Mouse (Mus musculus) liver, embryonic 16.5 days (tissue): ENCODE measurements at regions not wholly inside any gene's neighbourhood (a gene's known extent, or its start where the extent isn't known, plus 50 kb on each side); places are given as distances from the start of the nearest gene placed in this dataset.
"Not testable (repeated sequence)": the region's sequence is repeated elsewhere in the genome, so short reads cannot be mapped to it uniquely, and the experiment has no call there.

Experiments used
- ATAC-seq: fragments of 200-750 bp; cut with Nextera tagmentation; 2 replicates; pipeline ENCODE4 v1.8.0; 2017; ENCODE audit warnings: low read depth, mild to moderate bottlenecking, moderate number of reproducible peaks, moderate library complexity
- H3K27ac ChIP-seq: fragments of 300-500 bp; sonication (generic); 2 replicates; pipeline ENCODE4 v1.5.1; 2014; ENCODE audit warnings: mild to moderate bottlenecking, low read length
- H3K27me3 ChIP-seq: fragments of 300-500 bp; sonication (generic); 2 replicates; pipeline ENCODE4 v1.6.1; 2014; ENCODE audit warnings: low read depth, low read length, mixed read lengths; ENCODE audit not compliant: control insufficient read depth, insufficient read depth
- H3K36me3 ChIP-seq: fragments of 300-500 bp; sonication (generic); 2 replicates; pipeline ENCODE4 v1.6.1; 2014; ENCODE audit warnings: mild to moderate bottlenecking; ENCODE audit not compliant: control insufficient read depth, insufficient read depth
- H3K4me1 ChIP-seq: fragments of 300-500 bp; sonication (generic); 2 replicates; pipeline ENCODE4 v1.6.1; 2014; ENCODE audit warnings: low read depth, low read length, mixed read lengths; ENCODE audit not compliant: control insufficient read depth
- H3K4me2 ChIP-seq: fragments of 300-500 bp; sonication (generic); 2 replicates; pipeline ENCODE4 v1.6.1; 2014; ENCODE audit warnings: low read depth, low read length, mixed read lengths
- H3K4me3 ChIP-seq: fragments of 300-500 bp; sonication (generic); 2 replicates; pipeline ENCODE4 v1.5.1; 2014; ENCODE audit warnings: low read depth, mild to moderate bottlenecking, low read length
- H3K9ac ChIP-seq: fragments of 300-500 bp; sonication (generic); 2 replicates; pipeline ENCODE4 v1.6.1; 2014; ENCODE audit warnings: low read depth, low read length
- H3K9me3 ChIP-seq: fragments of 300-500 bp; sonication (generic); replicated peaks from 2 replicates; pipeline ENCODE4 v1.6.1; 2016; ENCODE audit warnings: low read length; ENCODE audit not compliant: control insufficient read depth
- WGBS: fragments of 180-500 bp; shearing (Covaris S2); extraction: QIAGEN DNeasy Blood & Tissue Kit; methylation state at CpG from one replicate; pipeline ENCODE4 v1.1.7; 2014; ENCODE audit not compliant: insufficient replicate concordance; 5-methylcytosine and 5-hydroxymethylcytosine counted together

DNA sequence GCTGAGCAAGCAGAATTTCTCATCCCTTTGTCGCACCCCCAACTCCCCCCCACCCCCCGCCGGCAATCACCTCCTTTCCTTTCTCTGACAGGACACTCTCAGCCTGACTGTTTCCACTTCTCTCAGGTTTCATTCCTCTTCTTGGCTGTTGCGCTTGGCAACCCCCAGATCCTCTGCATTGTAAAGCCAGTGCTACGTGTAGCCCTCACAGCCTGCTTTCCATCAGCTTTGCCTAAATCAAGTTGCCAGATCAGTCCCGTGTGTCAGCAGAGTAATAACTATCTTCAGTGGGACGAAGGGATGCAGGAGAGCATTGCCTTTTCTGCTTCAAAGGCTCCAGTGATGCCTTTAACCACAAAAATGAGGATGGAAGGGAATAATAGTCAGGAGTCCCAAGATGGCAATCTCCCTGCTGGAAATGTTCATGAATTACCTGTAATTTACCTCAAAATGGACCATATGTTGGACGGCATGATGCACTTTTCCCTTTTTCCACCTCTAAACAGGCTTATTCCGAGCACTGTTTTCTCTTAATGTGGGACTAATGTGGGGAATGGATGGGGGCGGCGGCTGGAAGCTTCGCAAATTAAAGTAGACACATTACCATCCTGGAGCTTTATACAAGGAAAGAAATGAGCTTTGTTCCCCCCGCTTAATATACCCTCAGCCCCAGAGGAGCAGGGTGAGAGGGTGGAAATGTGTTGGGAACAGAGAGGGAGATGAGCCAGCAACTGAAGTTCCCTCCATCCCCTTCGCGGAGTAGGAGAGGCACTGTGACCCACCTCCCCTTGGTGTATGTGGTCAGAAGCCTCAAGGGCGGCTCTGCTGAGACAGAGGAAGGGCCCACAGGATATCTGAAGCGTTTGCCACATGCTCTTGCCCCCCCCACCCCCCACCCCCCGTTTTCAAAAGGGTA is 168.3 kb upstream of the Npvf start:
- H3K9ac ChIP-seq, result no peak overlapping the region
- H3K27ac ChIP-seq, result no peak overlapping the region
- H3K36me3 ChIP-seq, result no peaks in the 10 kb centered on the region
- no peak overlapping the region for H3K4me3 ChIP-seq
- H3K4me2 ChIP-seq, result no peak overlapping the region
- 41% methylated on average over 18 of the region's 18 CpGs for WGBS
- no peaks in the 10 kb centered on the region for H3K4me1 ChIP-seq
- ATAC-seq, result no peak
- no peaks in the 10 kb centered on the region for H3K9me3 ChIP-seq
- peaks cover 7% of the 10 kb centered on the region for H3K27me3 ChIP-seq

DNA sequence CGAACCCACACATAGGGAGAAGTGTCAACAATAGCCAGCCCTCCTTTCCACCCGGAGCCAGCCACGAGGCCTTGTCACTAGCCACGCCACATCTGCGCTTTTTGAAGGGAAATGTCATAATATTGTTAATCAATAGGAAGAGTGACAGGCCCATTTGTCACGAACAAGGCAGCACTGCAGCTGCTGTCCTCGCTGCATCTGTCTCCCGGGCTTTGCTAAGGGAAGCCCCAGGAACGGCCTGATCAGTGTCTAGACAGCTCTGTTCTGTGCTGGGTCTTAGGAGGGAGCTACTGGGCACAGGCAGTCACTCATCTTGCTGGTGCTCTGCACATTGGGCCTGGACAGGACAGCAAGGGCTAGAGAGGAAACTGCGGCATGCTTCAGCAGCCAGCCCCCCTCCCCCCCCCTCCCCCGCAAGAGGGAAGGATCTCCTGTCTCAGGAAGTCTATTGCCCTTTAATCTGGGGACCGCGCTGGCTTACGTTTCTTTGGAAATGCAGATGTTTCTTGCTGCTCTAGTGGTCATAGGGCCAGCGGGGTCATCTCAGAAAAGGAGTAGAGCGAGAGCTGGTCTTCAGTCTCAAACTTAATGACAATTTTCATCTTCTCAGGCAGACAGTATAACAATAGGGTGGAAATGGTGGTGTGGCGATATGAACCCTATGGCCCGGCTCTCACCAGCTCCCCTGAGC is 169.1 kb upstream of the Npvf start:
- 6% methylated on average over 18 of the region's 18 CpGs for WGBS
- Histone ChIP-seq H3K9me3 (peaks cover 3% of the 10 kb centered on the region; the same call in 1 of the 2 replicates), H3K4me3 (no peak overlapping the region), H3K36me3 (no peaks in the 10 kb centered on the region), H3K9ac (no peak overlapping the region), H3K27ac (no peak overlapping the region), H3K4me2 (no peak overlapping the region), H3K27me3 (peaks cover 7% of the 10 kb centered on the region), H3K4me1 (no peaks in the 10 kb centered on the region)
- ATAC-seq, result no peak

DNA sequence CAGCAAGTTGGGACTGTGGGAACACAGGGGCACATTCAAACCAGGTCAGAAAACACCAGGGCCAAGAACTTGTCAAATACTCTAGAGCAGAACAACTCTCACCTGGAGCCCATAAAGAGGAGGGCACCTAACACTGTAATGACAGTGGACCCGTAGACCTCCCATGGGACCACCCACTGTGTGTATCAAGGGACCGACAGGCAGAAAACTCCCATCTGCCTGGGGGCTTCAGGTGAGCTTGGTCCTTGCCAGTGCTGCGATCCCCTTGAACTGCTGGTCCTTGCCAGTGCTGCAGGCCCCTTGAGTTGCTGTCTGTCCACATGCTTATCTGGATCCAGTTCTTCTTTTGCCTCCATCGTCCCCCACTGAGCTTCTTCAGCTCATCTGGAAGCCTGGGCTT is 170.2 kb upstream of the Npvf start:
- peaks cover 7% of the 10 kb centered on the region for H3K27me3 ChIP-seq
- H3K4me2 ChIP-seq, result no peak overlapping the region
- H3K27ac ChIP-seq, result no peak overlapping the region
- no peaks in the 10 kb centered on the region for H3K36me3 ChIP-seq
- no peaks in the 10 kb centered on the region for H3K4me1 ChIP-seq
- peaks cover 3% of the 10 kb centered on the region; the same call in 1 of the 2 replicates for H3K9me3 ChIP-seq
- H3K4me3 ChIP-seq, result no peak overlapping the region
- no peak overlapping the region for H3K9ac ChIP-seq
- no peak for ATAC-seq
- WGBS, result 54% methylated on average over 4 of the region's 4 CpGs

- Histone ChIP-seq H3K4me3 (no peak overlapping the region), H3K27ac (no peak overlapping the region), H3K4me1 (no peaks in the 10 kb centered on the region), H3K4me2 (no peak overlapping the region), H3K9ac (no peak overlapping the region), H3K9me3 (peaks cover 3% of the 10 kb centered on the region; the same call in 1 of the 2 replicates), H3K27me3 (no peaks in the 10 kb centered on the region), H3K36me3 (no peaks in the 10 kb centered on the region)
- ATAC-seq, result no peak
- 51% methylated on average over 5 of the region's 5 CpGs for WGBS
Observed at GRCm38 (mm10) chr6:50831725-50832124, 177.5 kb upstream of the Npvf start.

GRCm38 (mm10) chr6:50835997-50836625 is 181.9 kb upstream of the Npvf start:
- H3K9me3 ChIP-seq, result no peaks in the 10 kb centered on the region
- no peak overlapping the region for H3K4me3 ChIP-seq
- no peak for ATAC-seq
- 52% methylated on average over 6 of the region's 6 CpGs for WGBS
- no peaks in the 10 kb centered on the region for H3K4me1 ChIP-seq
- no peak overlapping the region for H3K9ac ChIP-seq
- H3K27me3 ChIP-seq, result no peaks in the 10 kb centered on the region
- H3K36me3 ChIP-seq, result no peaks in the 10 kb centered on the region
- H3K4me2 ChIP-seq, result no peak overlapping the region
- no peak overlapping the region for H3K27ac ChIP-seq

DNA sequence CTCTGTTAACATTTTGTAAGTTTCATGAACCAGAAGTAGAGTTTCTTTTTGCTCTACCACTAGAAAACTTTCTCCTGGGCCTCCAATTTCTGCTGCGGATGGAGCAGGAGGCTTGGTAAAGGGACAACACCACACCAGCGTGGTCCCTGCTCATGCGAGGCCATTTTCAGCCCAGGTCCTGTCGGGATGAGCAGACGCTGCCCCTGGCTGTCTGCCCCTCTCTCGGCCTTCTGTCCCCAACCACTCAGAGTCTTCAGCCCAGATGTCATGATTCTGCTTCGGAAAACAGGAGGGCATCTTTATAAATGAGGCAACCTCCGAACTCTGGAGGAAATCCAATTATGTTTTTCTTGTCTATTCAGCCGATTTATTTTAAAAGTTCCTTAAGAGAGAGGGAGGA is 186.6 kb upstream of the Npvf start:
- Histone ChIP-seq H3K27ac (no peak overlapping the region), H3K36me3 (no peaks in the 10 kb centered on the region), H3K9ac (no peak overlapping the region), H3K4me3 (no peak overlapping the region), H3K9me3 (no peaks in the 10 kb centered on the region), H3K27me3 (no peaks in the 10 kb centered on the region), H3K4me2 (no peak overlapping the region), H3K4me1 (no peaks in the 10 kb centered on the region)
- ATAC-seq, result no peak
- WGBS, result 56% methylated on average over 9 of the region's 9 CpGs

GRCm38 (mm10) chr6:50845246-50845645 is 191.0 kb upstream of the Npvf start:
- H3K9me3 ChIP-seq, H3K4me1 ChIP-seq, H3K36me3 ChIP-seq, H3K9ac ChIP-seq, H3K27ac ChIP-seq, H3K4me3 ChIP-seq, H3K4me2 ChIP-seq, ATAC-seq, H3K27me3 ChIP-seq: not testable (repeated sequence)
- WGBS, result 59% methylated on average over 2 of the region's 2 CpGs

GRCm38 (mm10) chr6:50846740-50847516 is 192.7 kb upstream of the Npvf start:
- H3K27me3 ChIP-seq, result no peaks in the 10 kb centered on the region; the same call in 1 of the 2 replicates
- H3K9ac ChIP-seq, result no peak overlapping the region
- H3K27ac ChIP-seq, result no peak overlapping the region
- no peaks in the 10 kb centered on the region for H3K9me3 ChIP-seq
- no peak overlapping the region for H3K4me2 ChIP-seq
- no peaks in the 10 kb centered on the region for H3K36me3 ChIP-seq
- H3K4me3 ChIP-seq, result no peak overlapping the region
- no peaks in the 10 kb centered on the region for H3K4me1 ChIP-seq
- no peak for ATAC-seq
- 53% methylated on average over 18 of the region's 18 CpGs for WGBS
